Mouse (Mus musculus) heart, adult 18-20 months (tissue): ENCODE measurements around the gene Thbd. TPM values are rescaled to one million over a fixed set of nuclear protein-coding genes. Genes with fewer than 3 reads are reported as not detected.
A peak's percentile ranks its signal among the peaks of the same experiment; 100 is the strongest.

Experiments used
- DNase-seq, 2 experiments: peaks; one replicate each; pipeline ENCODE4 v3.0.0; 2021 to 2022; ENCODE audit warnings: mixed read lengths in 1 of 2
- long read RNA-seq, 2 experiments: library from polyadenylated mRNA; stranded (forward); transcript quantifications; one replicate each; pipeline ENCODE4 v2.0.0; 2021
- total RNA-seq, 2 experiments: library from RNA; stranded (reverse); gene quantifications; 2 replicates each; pipeline ENCODE4 v1.2.3; 2021

Thbd gene
- 10 to 100 TPM; 42.3 to 44.8 TPM for total RNA-seq
- long read RNA-seq, experiment 1, transcript Thbd-201 (1 exons, 3,723 nt): major isoform, 45 of 45 reads
- long read RNA-seq, experiment 1, partial matches to known transcripts: 0 of 45 reads
- long read RNA-seq, experiment 1, other reads (novel, unspliced or antisense): 0 of 45 reads
- long read RNA-seq, experiment 2, transcript Thbd-201 (1 exons, 3,723 nt): major isoform, 29 of 29 reads
- long read RNA-seq, experiment 2, partial matches to known transcripts: 0 of 29 reads
- long read RNA-seq, experiment 2, other reads (novel, unspliced or antisense): 0 of 29 reads

DNA sequence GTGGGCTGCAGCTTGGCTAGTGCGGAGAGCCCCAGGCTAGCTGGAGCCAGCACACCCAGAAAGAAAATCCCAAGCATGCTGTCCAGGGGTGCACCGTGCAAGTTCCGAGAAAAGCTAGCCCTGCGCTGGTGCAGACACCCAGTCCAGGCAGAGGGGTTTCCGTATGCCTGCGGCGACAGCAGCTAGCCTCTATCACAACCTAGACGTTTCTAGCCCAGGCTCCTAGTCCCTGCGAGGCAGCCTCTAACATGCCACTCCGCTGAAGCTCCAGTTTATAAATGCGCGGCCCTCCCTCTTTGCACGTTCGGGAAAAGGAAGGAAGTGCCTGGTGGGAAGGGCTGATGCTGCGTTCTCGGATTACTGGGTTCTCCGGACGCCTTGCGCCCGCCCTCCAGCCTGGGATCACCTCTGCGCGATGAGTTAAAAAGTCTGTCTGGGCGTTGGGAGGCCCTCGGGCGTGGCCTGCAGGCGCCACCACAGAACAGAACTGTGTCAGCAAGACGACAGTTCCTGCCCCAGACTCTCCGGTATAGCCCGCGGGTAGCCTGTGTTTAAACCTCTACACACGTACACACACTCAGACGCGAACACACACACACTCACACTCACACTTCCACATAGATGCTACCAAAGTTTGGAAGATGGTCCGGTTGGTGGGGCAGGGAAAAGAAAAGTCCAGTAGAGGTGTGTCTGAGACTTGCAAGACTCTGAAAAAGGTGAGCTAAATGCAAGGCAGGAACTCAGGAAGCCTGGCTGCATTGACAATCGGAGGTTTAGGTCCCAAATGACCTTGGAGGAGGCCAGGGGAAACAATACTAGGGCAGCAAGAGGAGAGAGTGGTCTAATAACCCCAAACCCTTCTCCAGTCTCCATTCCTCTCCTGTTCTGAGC, at the start of gene Thbd:
TSS of gene Thbd (minus strand) at position 319 of the 891 bp plus-strand sequence.
- peak; percentile 89 to 95 for DNase-seq

DNA sequence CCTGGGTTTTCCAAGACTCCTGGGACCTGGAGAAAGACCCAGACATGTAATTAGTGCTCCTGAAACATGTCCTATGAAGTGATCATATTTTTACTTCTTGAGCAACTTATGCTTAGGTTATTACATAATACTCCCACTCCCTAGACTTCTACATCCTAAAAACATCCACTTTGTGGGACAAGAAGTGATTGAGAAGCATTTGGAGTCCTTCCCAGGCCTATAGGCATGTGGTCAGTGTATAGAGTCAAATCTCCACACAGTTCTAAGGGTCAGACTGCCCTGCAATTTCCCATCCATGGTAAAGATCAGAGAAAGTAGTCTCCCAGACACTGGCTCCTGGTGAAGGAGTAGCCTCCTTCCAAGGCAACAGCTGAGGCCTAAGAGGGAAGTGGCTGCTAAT, 47.4 kb upstream of the Thbd start:
- DNase-seq: no peak

DNA sequence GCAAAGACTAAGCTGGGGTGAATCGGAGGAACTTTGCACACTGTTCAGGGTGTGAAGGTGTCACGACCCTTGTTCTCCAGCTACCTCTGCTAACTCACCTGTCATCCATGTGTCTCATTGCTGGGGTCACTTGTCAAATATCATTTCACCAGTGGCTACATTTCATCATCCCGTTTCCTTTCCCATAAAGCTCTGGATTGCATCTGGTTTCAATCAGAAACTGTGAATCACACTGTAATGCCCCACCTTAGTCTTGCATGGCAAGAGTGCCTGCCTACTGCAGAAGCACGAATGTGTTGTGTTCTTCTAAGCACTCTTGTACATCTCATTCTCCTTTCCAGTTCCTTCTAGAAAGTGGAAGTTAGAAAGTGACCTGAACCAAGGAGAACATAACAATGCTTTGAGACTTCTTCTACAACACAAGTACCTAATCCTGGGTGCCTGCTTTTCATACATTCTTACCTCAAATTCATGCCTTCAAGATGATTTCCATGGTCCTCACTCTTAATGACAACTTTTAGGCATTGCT, 46.1 kb upstream of the Thbd start:
- no peak for DNase-seq

DNA sequence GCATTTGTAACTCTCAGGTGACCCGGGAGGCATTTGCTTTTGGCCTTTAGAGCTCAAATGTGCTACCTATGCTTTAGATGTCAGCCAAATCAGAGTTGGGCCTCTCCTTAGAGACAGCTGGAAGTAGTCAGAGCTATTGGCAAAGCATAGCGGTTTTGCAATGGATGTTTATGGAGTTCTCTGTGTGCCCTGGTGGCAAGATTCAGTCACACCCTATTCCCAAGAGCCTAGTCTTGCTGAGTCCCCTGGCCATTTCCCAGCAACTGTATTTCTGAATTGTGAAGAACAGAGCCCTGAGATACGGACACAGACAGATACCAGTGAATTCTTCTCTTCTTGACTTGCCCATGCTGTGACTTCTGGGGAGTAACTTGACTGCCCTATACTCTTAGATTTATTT, 45.1 kb upstream of the Thbd start:
- peak; percentile 50 to 71 for DNase-seq

DNA sequence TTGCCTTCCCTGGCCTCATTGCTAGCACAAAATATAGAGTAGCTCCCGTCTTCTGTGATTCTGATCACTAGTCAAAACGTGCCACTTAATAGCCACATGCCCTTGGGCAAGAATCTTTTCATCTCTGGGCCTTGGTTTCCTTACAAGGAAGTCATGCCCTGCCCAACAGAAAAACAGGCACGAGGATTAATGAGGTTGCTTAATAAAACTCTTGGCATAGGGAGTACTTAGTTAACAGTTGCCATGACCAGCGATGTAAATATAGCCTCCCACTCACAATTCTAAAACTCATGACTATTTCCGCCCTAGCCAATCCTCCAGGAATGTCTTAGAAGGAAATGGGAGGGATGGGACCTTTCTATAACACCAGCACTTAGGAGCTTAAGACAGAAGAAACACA, 43.5 kb upstream of the Thbd start:
- peak in 1 of 2 experiments; percentile 23 for DNase-seq

DNA sequence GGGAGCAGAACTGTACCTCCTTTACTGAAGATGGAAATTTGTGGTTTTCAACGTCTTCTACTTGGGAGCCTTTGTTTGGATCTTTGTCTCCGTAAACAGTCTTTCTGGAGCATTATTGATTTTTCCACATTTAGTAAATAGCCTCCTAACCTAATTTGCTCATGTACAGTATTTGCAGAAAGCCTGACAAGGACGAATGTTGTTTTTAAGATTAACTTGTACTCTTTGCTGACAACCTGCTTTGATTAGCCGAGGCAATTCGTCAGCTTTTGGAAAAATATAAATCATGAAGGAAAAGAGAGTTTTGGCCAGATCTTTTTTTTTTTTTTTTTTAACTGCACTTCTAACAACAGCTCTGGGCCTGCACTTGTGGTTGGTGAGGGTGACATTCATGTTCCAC, 42.6 kb upstream of the Thbd start:
- DNase-seq: no peak

DNA sequence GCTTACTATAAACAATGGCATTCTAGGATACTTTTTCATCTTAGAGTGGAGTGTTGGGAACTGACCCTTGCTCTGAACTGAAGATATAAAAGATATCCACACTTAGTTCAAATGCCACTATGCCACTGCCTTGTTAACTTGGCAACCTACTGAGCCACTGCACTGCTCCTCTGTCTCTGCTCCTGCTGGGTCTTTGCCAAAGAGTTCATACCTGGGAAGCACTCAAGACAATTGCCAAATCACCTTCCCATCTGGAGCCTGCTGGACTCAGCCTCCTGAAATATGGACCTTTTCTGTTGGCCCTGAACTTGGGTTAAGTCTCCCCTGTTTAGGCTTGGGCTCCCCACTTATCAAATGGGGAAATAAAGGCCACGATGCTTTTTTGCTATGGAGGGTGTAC, 41.7 kb upstream of the Thbd start:
- no peak for DNase-seq

DNA sequence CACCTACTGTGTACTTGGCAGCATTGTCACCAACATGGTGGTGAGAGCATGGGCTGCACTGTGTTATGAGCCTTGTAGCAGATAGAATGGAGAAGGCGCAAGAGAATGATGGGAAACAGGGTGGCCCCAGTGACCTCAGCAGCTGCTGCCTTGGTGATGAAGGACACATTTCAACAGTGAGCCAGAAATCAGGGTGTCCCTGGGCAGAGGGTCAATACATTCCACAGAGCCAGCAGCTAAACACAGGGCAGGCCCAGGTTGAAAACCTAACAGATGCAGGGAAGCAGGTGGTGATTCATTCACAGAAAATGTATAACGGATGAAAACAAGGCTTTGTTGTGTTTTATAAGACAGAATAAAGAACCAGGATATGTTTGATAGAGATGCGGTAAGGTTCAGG, 38.5 kb upstream of the Thbd start:
- no peak for DNase-seq

DNA sequence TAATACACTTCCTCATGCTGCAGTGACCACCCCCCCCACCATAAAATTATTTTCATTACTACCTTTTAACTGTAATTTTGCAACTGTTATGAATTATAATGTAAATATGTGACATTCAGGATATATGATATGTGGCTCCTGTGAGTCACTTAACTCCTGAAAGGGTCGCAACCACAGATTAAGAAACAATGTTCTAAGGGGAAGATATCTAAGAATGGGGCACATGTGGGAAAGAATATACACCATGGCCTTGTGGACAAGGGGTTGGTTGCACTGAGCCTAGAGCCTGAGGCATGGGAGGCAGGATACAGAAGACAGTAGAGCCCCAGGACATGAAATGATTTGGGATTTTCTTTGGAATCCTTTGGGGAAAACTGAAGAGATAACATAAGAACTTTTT, 37.6 kb upstream of the Thbd start:
- DNase-seq: no peak

DNA sequence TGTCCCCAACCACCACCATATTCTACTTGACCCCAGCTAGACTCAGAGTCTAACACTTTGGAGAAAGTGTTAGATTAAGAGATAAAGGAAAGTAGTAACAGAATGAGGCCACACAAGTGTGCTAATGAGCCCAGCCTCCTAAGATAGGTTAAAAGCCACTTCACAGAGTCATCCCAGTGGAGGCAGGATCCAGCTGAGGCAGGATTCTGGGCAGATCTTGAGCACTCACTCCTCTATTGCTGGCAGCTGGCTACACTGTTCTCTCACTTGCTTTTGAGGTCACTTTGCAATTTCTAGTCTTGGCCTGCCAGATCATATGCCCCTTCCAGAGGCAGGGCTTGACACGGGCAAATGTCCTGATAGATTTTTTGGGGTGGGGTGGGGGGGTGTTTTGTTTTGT, 36.5 kb upstream of the Thbd start:
- DNase-seq: no peak

DNA sequence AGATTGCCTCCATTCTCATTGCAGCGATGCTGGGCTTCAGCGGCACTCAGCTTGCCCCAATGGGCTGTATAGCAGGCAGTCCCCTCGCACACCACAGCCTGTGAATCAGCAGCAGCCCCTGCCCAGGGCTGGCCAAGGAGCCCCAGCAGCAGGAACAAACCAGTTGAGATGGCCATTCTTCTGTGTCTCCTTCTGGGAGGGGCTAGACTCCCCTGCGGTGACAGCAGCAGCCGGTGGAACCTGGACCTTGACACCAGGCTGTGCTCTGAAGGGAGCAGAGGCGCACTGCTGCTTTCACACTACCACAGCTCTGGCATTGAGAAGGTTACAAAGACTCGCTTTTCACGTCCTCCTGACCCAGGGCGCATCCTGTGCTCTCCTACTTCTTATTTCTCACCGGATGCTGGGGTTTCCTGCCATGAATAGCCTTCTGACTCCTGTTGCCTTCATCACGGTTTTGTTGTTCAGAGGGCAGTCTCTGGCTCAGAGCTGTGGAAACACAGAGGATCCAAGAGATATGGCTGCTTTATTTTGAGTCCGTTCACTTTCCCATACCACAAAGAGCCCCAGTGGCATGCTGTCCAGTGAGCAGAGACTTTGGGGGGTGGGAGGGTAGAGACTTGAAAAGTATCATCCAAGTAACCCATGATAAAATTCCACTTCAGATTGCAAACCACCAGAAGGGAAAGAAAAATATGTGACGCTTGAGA, 35.4 kb upstream of the Thbd start, which contains the start of gene Cd93:
TSS of gene Cd93 (minus strand) at position 315 of the 710 bp plus-strand sequence.
- peak; percentile 73 to 90 for DNase-seq

DNA sequence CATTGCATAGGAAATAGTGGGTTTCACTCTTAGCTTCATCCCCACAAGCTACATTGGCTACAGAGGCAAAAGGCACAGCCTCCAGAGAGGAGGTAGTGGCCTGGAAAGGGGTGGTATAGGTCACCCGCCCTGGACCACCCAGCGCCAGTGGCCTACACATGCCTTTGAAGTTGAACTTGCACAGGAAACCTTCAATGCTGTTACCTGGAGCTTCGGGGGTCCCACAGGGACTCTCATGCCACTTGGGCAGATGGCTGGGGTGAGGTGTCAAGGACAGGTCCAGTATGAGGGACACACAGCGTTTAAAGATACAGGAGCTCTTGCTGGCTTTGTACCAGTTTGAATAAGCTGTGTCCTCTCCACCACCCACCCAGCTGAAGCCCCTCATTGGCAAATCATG, 34.7 kb upstream of the Thbd start:
- peak; percentile 20 to 43 for DNase-seq

DNA sequence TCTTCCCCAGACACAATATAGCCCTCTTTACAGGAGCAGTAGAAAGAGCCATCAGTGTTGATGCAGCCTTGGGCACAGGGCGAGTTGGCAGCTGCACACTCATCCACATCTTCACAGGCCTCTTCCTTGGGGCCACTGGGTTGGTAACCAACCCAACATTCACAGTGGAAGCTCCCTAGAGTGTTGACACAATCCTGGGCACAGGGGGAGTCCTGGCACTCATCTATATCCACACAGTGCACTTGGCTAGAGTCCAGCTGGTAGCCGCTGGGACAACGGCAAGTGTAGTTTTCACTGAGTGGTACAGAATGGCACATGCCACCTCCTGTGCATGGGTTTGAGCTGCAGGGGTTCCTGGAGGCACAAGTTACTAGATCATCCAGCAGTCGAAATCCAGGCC, 34.2 kb upstream of the Thbd start:
- DNase-seq: peak; percentile 21 to 45

DNA sequence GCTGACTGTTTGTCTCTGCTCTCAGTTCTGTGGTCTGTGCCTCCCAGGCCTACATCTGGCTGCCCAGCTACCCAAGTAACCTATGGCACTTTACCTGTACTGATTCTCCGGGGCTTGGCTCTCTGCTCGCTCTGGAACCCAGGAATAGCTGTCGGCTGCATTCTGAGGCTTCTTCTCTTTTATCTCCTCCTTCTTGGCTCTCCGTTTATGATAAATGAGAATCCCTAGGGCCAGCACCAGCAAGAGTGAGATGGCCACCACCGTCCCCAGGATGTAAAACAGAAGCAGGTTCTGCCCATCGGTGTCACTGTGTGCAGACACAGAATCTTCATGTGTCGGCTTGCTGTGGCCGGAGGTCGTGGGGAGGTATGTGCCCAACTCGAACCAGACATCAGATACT, 33.4 kb upstream of the Thbd start:
- no peak for DNase-seq

DNA sequence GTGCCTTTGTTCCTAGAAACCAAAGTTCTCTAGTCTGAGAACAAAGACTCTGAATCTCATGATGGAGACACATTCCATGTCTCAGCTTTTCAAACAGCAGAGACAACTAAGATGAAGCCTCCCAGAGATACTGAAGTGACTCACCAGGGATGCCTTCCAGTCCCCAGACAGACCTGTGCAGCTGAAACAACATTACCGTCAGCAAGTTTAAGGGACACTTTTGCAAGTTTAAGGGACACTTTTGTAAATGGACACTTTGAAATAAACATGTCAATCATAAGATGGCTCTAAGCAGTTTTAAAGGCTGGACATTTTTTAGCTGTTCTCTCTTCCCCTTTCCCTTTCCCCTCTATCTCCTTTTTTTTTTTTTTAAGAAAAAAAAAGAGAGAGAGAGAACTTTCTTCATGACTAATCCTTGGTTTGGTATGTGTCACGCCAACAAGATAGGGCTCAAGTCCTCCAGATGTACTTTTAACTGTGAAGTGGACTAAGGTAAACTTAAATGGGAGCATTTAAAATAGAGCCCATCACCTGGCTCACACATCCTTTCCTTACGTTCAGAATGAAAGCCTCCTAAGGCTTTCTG, 31.8 kb upstream of the Thbd start:
- DNase-seq: no peak

DNA sequence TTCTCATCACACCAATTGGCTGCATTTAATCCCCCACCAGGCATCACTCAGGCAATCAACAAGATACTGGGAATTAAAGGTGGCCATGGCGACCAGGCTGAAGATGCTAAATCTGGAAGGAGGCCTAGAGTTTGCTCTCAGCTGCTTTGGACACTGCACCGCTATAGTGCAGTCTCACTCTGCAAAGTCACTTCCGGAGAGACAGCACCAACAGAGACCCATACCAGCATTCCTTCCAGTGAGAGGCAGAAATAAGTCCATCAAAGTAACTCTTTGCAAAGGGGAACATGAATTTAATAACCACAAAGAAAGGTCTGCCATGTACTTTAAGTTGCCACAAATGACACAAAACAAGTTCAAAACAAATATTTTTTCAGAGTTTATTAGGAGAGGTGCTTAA, 28.3 kb upstream of the Thbd start:
- DNase-seq: no peak

DNA sequence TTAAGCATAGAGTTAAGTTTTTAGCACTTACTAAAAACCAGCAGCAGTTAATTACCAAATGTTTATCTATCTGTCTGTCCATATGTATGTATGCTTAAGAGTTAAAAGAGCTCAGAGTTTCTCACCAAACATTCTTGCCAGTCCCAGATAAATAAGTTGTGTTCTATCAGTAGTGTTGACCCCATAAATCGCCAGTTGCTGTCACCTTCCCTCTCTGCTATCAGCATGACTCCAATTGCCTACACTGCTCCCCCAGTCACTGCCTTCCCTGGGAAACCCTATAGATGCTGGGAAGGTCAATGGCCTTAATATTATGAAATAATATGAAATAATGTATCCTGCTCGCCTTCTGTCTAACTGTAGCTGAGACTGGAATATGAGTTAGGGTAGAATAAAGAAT, 24.4 kb upstream of the Thbd start:
- DNase-seq: no peak

DNA sequence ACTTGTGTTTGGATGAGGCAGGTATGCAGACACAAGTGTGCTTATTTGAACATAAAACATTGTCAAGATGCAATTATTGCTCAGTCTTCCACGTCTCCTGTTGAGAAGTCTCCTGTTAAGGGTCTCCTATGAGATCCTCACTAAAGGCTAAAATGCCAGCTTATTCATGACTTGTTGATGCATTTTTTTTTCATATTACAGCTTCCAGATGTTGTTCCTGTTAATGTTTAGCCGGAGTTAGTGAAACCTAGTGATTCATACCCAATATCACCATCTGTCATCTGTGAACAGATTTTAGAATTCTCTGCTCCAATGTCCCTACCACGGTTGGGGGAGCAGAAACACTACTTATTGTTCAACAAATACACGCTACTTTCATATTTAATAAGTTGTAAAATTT, 23.0 kb upstream of the Thbd start:
- DNase-seq: no peak

DNA sequence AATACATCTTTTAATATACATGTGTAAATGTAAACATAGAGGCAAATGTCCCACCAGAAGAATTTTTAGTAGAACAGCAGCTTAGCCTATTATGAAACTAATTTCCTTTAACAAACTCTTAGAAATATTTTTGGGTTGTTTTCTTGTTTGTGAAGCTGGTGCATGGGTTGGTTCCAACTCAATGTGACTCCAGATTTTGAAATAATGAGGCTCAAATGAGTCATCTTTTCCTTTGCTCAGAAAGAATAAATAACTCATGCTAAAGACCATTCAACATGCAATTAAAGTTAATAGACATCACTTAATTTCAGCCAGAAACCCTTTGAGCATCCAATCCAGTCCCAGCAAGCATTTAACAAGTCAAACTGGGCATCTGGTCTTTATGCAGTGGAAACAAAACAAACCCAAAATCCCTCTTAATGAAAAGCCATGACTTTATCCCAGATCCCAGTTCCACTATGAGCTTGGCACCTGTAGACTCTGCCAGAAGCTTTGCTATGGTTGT, 21.1 kb upstream of the Thbd start:
- peak; percentile 34 to 44 for DNase-seq

DNA sequence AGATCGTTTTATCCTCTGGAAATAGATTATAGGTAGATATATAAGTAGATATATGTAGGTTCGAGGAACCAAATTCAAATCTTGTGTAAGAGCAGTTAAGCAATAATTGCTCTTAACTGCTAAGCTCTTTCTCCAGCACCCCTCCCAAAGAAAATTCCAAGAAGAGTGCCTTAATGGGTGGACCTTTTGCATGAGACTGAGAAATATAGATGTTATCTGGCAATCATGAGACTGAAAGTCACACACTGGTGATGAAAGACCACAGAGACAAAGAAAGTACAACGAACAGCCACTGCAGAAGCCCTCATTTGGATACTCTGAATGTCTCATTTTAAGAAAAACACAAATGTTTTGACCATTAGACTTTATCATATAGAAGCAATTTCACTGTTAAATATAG, 20.5 kb upstream of the Thbd start:
- no peak for DNase-seq

DNA sequence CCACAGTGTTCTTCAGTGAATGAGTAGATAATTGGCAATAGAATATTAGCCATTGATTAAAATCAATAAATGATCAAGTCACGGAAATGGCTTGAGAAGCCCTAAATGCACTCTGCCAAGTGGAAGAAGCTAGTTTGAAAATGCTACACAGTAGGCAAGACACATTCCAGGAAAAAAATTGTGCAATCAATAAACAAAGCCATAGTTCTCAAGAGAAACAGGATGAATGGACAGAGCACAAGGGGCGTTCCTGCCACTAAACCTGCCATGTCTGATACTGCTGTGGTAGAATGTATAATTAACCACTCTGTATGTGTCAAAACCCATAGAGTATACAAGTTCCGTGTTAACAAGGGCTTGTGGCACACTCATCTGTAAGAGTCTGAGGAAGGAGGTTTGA, 19.6 kb upstream of the Thbd start:
- DNase-seq: no peak
